Mouse (Mus musculus) erythroblast, embryonic 14.5 days (primary cell): Measurements from ENCODE around the gene Trrap. TPM values are rescaled to one million over a fixed set of nuclear protein-coding genes. Genes with fewer than 3 reads are reported as not detected.

ENCODE experiments used
- H3K27me3 ChIP-seq: 2 replicates; pipeline ENCODE4 v1.6.1; 2012; ENCODE audit warnings: inconsistent platforms; ENCODE audit not compliant: control insufficient read depth
- H3K36me3 ChIP-seq: 2 replicates; pipeline ENCODE4 v1.6.1; 2012; ENCODE audit warnings: mild to moderate bottlenecking, inconsistent platforms; ENCODE audit not compliant: control insufficient read depth
- H3K4me1 ChIP-seq: 2 replicates; pipeline ENCODE4 v1.6.1; 2012; ENCODE audit warnings: inconsistent platforms; ENCODE audit not compliant: control insufficient read depth
- H3K4me3 ChIP-seq: replicated peaks from 2 replicates; pipeline ENCODE3; 2012; ENCODE audit warnings: moderate library complexity, mild to moderate bottlenecking, inconsistent platforms
- H3K9me3 ChIP-seq: 2 replicates; pipeline ENCODE4 v1.6.1; 2012; ENCODE audit warnings: low read length, inconsistent platforms, mixed read lengths; ENCODE audit not compliant: control insufficient read depth
- GATA1 ChIP-seq: IDR thresholded peaks from 2 replicates; pipeline ENCODE4 v1.6.1; 2012; ENCODE audit warnings: low read length, inconsistent platforms, mixed read lengths
- TAL1 ChIP-seq: IDR thresholded peaks from 3 replicates; pipeline ENCODE4 v1.6.1; 2012; ENCODE audit warnings: low read length, inconsistent platforms, mixed read lengths
- polyA plus RNA-seq: library from polyadenylated mRNA; stranded (reverse); fragments of >175 nt; gene quantifications from 2 replicates; pipeline ENCODE4 v1.2.3, GENCODE M21; 2012

Trrap gene
- polyA plus RNA-seq, 1 experiment, result 2.9 TPM

DNA sequence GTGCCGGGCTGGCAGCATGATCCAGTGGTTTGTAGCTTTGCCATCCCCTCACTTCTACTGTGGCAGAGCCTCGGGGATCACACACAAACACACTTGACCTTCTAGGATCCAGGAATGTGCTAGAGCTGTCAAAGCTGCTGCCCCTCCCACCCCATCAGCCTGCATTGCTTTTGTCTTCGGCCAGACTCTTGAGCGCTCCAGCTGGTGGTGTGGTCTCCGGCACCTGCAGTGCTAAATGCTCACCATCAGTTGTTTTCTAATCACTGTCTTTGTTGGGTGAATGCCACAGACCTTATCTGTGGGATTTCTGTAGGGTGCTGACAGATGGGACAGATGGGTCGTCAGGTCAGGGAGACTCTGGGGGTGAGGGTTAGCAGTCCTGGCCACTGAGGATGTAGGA, 88.4 kb downstream of the Trrap start:
- Histone ChIP-seq H3K36me3 (peaks cover 89% of the 10 kb centered on the region), H3K27me3 (no peaks in the 10 kb centered on the region), H3K4me3 (no peak overlapping the region), H3K4me1 (no peaks in the 10 kb centered on the region), H3K9me3 (peaks cover 2% of the 10 kb centered on the region; the same call in 1 of the 2 replicates)
- TF ChIP-seq TAL1, result no peak
- TF ChIP-seq GATA1, result no peak

DNA sequence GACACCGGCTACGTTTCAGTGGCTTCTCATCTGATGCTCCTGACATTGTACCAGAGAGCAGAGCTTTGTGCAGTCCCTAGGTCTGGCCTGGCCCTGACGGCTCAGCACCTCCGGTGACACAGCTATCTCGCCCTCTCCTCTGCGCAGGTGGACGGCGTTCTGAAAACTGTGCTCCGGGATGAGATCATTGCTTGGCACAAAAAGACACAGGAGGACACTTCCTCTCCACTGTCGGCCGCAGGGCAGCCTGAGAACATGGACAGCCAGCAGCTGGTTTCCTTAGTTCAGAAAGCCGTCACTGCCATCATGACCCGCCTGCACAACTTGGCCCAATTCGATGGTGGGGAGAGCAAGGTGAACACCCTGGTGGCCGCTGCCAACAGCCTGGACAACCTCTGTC, 91.0 kb downstream of the Trrap start:
- Histone ChIP-seq H3K4me1 (no peaks in the 10 kb centered on the region), H3K36me3 (peaks cover 67% of the 10 kb centered on the region), H3K27me3 (no peaks in the 10 kb centered on the region), H3K4me3 (no peak overlapping the region), H3K9me3 (peaks cover 2% of the 10 kb centered on the region; the same call in 1 of the 2 replicates)
- TF ChIP-seq TAL1 (no peak), GATA1 (no peak)

DNA sequence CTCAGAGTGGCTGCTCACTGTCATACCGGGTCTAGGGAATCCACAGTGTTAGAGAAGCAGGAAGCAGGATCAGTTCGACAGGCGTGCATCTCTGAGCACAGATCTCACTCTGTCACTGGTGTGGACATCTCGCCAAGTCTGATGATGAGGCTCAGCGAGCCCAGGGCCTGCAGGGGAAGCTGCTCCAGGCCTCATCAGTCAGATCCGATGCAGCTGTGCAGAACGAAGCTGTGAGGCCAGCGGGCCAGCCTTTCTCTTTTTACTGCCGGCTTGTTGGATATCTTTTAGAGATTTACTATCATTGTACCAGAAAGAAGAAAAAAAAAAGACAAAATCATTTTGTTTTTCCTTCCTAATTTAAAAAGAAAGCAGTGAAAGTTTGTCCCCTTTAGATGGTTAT, 91.8 kb downstream of the Trrap start:
- Histone ChIP-seq H3K36me3 (peaks cover 60% of the 10 kb centered on the region), H3K4me3 (no peak overlapping the region), H3K27me3 (no peaks in the 10 kb centered on the region), H3K9me3 (peaks cover 2% of the 10 kb centered on the region; the same call in 1 of the 2 replicates), H3K4me1 (no peaks in the 10 kb centered on the region)
- TF ChIP-seq GATA1 (no peak), TAL1 (no peak)

DNA sequence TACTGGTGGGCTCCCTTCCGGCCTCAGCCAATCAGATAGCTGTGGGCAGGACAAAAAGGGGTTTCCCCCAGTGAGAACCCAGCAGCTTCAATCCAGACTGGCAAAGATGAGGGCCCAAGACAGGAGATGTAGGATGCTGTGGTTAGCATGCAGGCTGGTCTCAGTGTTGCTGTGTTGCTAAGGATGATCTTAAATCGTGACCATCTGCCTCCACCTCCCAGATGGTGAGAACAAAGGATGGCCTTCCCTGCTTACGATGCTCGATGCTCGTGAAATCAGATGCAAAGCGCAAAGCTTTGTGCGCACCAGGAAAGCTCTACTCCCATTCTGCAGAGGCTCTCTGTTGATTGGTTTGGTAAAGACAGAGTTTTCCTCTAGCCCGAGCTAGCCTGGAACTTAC, 93.4 kb downstream of the Trrap start:
- Histone ChIP-seq H3K27me3 (no peaks in the 10 kb centered on the region), H3K4me1 (no peaks in the 10 kb centered on the region), H3K4me3 (no peak overlapping the region), H3K36me3 (peaks cover 50% of the 10 kb centered on the region), H3K9me3 (peaks cover 2% of the 10 kb centered on the region; the same call in 1 of the 2 replicates)
- no peak for TF ChIP-seq GATA1
- no peak for TF ChIP-seq TAL1

DNA sequence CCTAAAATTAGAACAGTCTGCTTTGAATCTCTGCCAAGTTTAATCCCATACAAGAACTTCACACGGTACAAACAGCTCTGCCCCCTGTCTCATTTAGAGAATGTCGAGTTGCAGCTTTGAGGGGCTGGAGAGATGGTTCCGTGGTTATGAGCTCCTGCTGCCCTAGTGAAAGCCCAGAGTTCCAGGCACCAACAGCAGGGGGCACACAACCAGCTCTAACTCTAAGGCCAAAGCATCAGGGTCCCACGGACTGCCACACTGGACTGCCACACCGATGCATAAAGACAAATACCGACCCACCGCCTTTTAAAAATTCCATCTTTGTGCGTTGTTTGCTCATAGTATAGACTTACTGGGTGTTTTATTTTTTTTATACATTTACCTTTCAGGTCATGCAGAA, 99.4 kb downstream of the Trrap start:
- TF ChIP-seq GATA1, result no peak
- no peak for TF ChIP-seq TAL1
- Histone ChIP-seq H3K9me3 (no peaks in the 10 kb centered on the region), H3K4me1 (peaks cover 7% of the 10 kb centered on the region), H3K27me3 (no peaks in the 10 kb centered on the region), H3K4me3 (no peak overlapping the region), H3K36me3 (no peaks in the 10 kb centered on the region)

DNA sequence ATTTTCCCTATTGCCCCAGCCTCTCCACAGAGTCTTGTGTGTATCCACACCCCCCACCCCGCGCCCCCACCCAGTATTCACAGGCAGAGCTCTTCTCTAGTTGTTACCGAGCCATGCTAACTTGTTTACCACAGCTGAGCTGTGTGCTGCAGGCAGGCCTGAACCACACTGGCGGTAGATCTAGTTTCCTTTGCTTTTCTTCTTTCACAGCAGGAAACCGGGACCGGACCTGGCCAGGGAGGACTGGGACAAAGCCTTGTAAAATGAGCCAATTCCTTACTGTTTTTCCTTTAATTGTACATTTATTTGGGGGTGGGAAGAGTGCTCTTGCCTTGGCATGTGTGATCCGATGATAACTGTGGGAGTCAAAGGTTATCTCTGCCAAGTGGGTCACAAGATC, 101.9 kb downstream of the Trrap start:
- TF ChIP-seq TAL1 (no peak), GATA1 (no peak)
- peaks cover 8% of the 10 kb centered on the region for H3K4me1 ChIP-seq
- no peaks in the 10 kb centered on the region for H3K9me3 ChIP-seq
- H3K36me3 ChIP-seq, result no peaks in the 10 kb centered on the region
- H3K27me3 ChIP-seq, result no peaks in the 10 kb centered on the region
- no peak overlapping the region for H3K4me3 ChIP-seq

DNA sequence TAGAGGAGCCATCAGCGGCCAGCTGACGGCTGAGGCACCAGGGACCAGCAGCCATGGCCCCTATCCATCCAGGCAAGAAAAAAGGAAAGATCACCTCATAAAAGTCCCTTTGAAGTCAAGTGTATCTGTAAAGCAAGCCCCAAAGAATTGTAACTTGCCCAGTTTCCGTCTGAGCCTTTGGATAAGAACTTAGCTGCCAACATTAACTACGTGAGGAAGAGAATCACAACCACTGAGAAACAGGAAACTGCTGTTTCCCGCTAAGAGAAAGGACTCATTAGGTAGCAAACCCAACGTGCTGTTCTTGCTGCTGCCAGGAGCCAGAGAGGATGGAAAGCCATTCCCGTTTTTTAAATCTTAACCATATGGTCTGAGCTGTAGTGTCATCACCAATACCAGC, 103.2 kb downstream of the Trrap start:
- Histone ChIP-seq H3K36me3 (no peaks in the 10 kb centered on the region), H3K27me3 (no peaks in the 10 kb centered on the region), H3K4me3 (no peak overlapping the region), H3K4me1 (peaks cover 9% of the 10 kb centered on the region), H3K9me3 (no peaks in the 10 kb centered on the region)
- TF ChIP-seq TAL1 (no peak), GATA1 (no peak)

DNA sequence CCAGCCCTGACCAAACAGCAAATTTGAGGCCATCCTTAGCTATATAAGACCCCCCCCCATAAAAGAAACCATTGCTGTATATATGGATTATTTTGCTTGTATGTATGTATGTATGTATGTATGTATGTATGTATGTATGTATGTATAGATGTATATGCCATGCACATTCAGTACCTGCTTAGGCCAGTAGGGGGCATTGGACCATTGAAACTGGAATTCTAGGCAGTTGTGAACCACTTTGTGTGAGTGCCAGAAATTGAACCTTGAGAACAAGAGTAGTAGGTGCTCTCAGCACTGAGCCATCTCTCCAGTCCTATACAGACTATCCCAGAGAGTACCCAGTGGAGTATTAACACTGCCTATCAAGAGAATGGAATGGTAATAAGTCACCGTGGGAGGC, 104.2 kb downstream of the Trrap start:
- no peaks in the 10 kb centered on the region for H3K27me3 ChIP-seq
- H3K9me3 ChIP-seq, result no peaks in the 10 kb centered on the region
- H3K4me3 ChIP-seq, result no peak overlapping the region
- peaks cover 11% of the 10 kb centered on the region for H3K4me1 ChIP-seq
- TF ChIP-seq TAL1, result no peak
- no peak for TF ChIP-seq GATA1
- no peaks in the 10 kb centered on the region; the same call in 1 of the 2 replicates for H3K36me3 ChIP-seq

DNA sequence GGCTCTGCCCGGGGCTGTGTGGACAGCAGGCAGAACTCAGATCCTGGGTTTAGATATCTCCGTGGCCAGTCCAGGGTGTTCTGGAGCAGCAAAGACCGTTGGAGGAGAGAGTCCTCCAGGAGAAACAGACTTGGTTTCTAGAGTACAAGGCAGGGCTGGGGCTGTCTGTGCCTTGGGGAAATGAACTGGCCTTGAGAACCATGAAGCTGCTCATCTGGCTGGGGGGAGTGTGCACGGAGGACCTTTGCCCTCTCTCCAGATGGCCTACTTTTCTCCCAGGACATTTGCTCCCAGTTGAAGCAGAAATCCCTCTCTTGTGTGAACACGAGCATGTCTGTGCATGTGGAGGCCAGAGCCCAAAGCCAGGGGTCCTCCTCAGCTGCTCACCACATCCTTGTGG, 104.8 kb downstream of the Trrap start:
- no peak overlapping the region for H3K4me3 ChIP-seq
- TF ChIP-seq TAL1 (no peak), GATA1 (no peak)
- H3K36me3 ChIP-seq, result no peaks in the 10 kb centered on the region; the same call in 1 of the 2 replicates
- H3K9me3 ChIP-seq, result no peaks in the 10 kb centered on the region
- no peaks in the 10 kb centered on the region for H3K27me3 ChIP-seq
- H3K4me1 ChIP-seq, result peaks cover 11% of the 10 kb centered on the region

DNA sequence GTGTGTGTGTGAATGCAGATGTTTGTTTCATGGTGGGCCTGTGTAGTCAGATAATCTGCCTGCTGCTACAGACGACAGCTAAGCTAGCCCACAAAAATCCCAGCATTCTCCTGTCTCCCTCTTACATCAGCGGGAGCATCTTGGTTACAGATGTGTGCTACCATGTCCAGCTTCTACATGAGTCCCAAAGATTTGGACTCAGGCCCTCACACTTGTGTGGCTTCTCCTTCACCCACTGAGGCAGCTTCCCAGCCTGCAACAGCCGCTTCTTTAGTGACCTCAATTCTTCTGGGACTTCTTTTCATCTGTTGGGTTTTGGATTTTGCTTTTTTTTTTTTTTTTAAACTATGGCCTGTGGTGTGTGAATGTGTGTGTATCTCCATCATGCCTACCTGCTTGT, 105.3 kb downstream of the Trrap start:
- no peaks in the 10 kb centered on the region for H3K27me3 ChIP-seq
- TF ChIP-seq TAL1, result no peak
- TF ChIP-seq GATA1, result no peak
- no peaks in the 10 kb centered on the region; the same call in 1 of the 2 replicates for H3K36me3 ChIP-seq
- no peak overlapping the region for H3K4me3 ChIP-seq
- no peaks in the 10 kb centered on the region for H3K9me3 ChIP-seq
- peaks cover 11% of the 10 kb centered on the region for H3K4me1 ChIP-seq
